Mouse (Mus musculus): ENCODE measurements around the gene Hnf4a. TPM values are rescaled to one million over a fixed set of nuclear protein-coding genes. Genes with fewer than 3 reads are reported as not detected.

Gene Hnf4a
- total and polyA plus RNA-seq, 2 experiments from 2014 or later = not detected

- 85% methylated on average over 7 of the region's 7 CpGs for WGBS
- Histone ChIP-seq H3K4me1 (ENCODE audit: insufficient read depth) (peaks cover 7% of the 10 kb centered on the region; the same call in 1 of the 2 replicates), H3K4me2 (ENCODE audit: low read depth) (no peak overlapping the region), H3K4me3 (ENCODE audit: low read depth, low read length) (no peak overlapping the region), H3K9me3 (ENCODE audit: low read length) (no peaks in the 10 kb centered on the region), H3K27ac (ENCODE audit: low read depth, low read length) (no peak overlapping the region), H3K27me3 (ENCODE audit: insufficient read depth, low read length) (no peaks in the 10 kb centered on the region), H3K9ac (no peak overlapping the region), H3K36me3 (ENCODE audit: insufficient read depth) (peaks cover 40% of the 10 kb centered on the region)
- TF ChIP-seq CTCF (IDR thresholded peaks at IDR 0.05; ENCODE audit: low read depth) = no peak
- no peak for ATAC-seq
- DNase-seq = no peak
These were observed 101.4 kb downstream of the Hnf4a start for GRCm38 (mm10) chr2:163608008-163608407.

DNA sequence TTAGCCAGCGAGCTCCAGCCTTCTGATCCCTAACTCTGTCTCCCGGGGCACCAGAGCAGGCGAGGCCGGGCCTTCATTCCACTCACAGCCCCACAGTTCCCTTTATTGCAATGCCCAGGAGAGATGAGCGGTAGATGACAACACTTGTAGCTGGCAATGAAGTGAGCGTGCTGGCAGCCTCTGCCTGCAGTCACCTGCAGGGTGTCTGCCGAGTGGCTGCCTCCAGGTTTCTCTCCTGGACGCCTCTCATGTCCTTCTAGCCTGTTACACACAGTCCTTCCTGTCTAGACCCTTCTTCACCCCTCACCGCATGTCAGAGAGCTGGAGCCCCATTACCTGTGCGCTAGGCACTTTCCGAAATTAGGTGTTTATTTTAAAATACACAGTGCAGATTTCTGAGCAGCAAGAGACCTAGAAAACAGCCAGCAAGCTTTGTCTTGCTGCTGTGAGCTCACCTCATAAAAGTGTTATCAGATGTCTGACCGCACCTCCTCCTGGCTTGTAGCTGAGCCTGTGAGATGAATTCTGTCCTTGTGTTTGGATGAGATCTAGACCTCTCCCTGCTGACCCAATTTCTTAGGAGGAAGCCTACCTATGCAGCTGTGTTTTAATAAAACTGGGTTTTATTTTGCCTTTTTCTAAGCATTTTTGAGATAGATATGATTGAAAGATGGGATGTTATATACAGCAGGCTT is 102.8 kb downstream of the Hnf4a start:
- Histone ChIP-seq H3K4me2 (ENCODE audit: low read depth) (no peak overlapping the region), H3K4me3 (ENCODE audit: low read depth, low read length) (no peak overlapping the region), H3K27me3 (ENCODE audit: insufficient read depth, low read length) (no peaks in the 10 kb centered on the region), H3K9me3 (ENCODE audit: low read length) (no peaks in the 10 kb centered on the region), H3K4me1 (ENCODE audit: insufficient read depth) (no peaks in the 10 kb centered on the region), H3K27ac (ENCODE audit: low read depth, low read length) (no peak overlapping the region), H3K36me3 (ENCODE audit: insufficient read depth) (peaks cover 52% of the 10 kb centered on the region), H3K9ac (no peak overlapping the region)
- 87% methylated on average over 12 of the region's 12 CpGs for whole genome bisulfite sequencing
- DNase-seq = no peak
- TF ChIP-seq CTCF (IDR thresholded peaks at IDR 0.05; ENCODE audit: low read depth) = no peak
- no peak for ATAC-seq

- 85% methylated on average over 9 of the region's 9 CpGs for WGBS
- H3K9ac ChIP-seq = no peak overlapping the region
- H3K4me3 ChIP-seq (ENCODE audit: low read depth, low read length) = no peak overlapping the region
- TF ChIP-seq CTCF (IDR thresholded peaks at IDR 0.05; ENCODE audit: low read depth) = no peak
- no peaks in the 10 kb centered on the region for H3K27me3 ChIP-seq (ENCODE audit: insufficient read depth, low read length)
- DNase-seq = no peak
- ATAC-seq = no peak
- no peaks in the 10 kb centered on the region for H3K9me3 ChIP-seq (ENCODE audit: low read length)
- no peak overlapping the region for H3K27ac ChIP-seq (ENCODE audit: low read depth, low read length)
- no peaks in the 10 kb centered on the region for H3K4me1 ChIP-seq (ENCODE audit: insufficient read depth)
- peaks cover 69% of the 10 kb centered on the region for H3K36me3 ChIP-seq (ENCODE audit: insufficient read depth)
- no peak overlapping the region for H3K4me2 ChIP-seq (ENCODE audit: low read depth)
These were observed 104.6 kb downstream of the Hnf4a start for GRCm38 (mm10) chr2:163611176-163611575.

DNA sequence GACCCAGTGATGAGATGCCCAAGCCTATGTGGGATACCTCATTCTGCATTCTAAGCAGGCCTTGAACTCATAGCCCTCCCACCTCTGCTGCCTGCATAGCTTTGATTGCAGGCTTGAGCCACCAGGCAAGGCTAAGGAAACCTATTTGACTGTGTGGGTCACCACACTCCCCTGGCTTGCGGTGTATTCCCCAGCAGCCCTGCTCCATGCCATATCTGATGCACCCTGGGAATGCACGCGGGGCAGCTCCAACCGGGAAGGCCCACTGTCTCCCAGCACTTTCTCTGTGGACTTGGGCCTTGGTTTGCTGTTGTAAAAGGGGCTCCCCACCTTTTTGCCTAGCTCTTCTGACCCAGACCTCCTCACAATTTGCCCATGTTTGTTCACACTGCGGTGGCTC is 106.6 kb downstream of the Hnf4a start:
- 98% methylated on average over 5 of the region's 5 CpGs for WGBS
- ATAC-seq = no peak

DNA sequence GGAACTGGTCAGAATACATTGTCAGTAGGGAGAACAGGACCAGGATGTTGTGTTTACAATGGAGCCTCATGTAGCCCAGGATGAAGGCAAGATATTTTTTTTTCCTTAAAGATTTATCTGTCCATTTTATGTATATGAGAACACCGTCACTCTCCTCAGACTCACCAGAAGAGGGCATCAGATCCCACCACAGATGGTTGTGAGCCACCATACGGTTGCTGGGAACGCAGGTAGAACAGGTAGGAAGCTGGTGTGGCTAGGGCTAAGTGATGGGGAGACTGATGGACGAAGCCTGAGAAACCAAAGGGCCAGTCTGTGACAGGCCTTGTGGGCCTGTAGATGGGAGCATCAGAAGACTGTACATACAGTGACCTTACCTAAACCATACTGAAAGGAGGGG is 107.4 kb downstream of the Hnf4a start:
- TF ChIP-seq CTCF (IDR thresholded peaks at IDR 0.05; ENCODE audit: low read depth) = no peak
- Histone ChIP-seq H3K4me1 (ENCODE audit: insufficient read depth) (no peaks in the 10 kb centered on the region), H3K4me2 (ENCODE audit: low read depth) (no peak overlapping the region), H3K27ac (ENCODE audit: low read depth, low read length) (no peak overlapping the region), H3K4me3 (ENCODE audit: low read depth, low read length) (no peak overlapping the region), H3K27me3 (ENCODE audit: insufficient read depth, low read length) (no peaks in the 10 kb centered on the region), H3K9ac (no peak overlapping the region), H3K9me3 (ENCODE audit: low read length) (no peaks in the 10 kb centered on the region), H3K36me3 (ENCODE audit: insufficient read depth) (peaks cover 83% of the 10 kb centered on the region)
- 91% methylated on average over 4 of the region's 4 CpGs for WGBS
- ATAC-seq = no peak
- no peak for DNase-seq

More for the DNA sequence above, 106.6 kb downstream of the Hnf4a start:
- no peak for DNase-seq
- H3K9ac ChIP-seq = no peak overlapping the region
- no peaks in the 10 kb centered on the region for H3K4me1 ChIP-seq (ENCODE audit: insufficient read depth)
- peaks cover 77% of the 10 kb centered on the region for H3K36me3 ChIP-seq (ENCODE audit: insufficient read depth)
- H3K27ac ChIP-seq (ENCODE audit: low read depth, low read length) = no peak overlapping the region
- no peaks in the 10 kb centered on the region for H3K9me3 ChIP-seq (ENCODE audit: low read length)
- H3K4me2 ChIP-seq (ENCODE audit: low read depth) = no peak overlapping the region
- H3K27me3 ChIP-seq (ENCODE audit: insufficient read depth, low read length) = no peaks in the 10 kb centered on the region
- no peak for TF ChIP-seq CTCF (IDR thresholded peaks at IDR 0.05; ENCODE audit: low read depth)
- H3K4me3 ChIP-seq (ENCODE audit: low read depth, low read length) = no peak overlapping the region

GRCm38 (mm10) chr2:163615401-163615800 is 108.8 kb downstream of the Hnf4a start:
- 96% methylated on average over 9 of the region's 9 CpGs for WGBS
- Histone ChIP-seq H3K9ac (no peak overlapping the region), H3K27ac (ENCODE audit: low read depth, low read length) (no peak overlapping the region), H3K36me3 (ENCODE audit: insufficient read depth) (peaks cover 89% of the 10 kb centered on the region), H3K4me1 (ENCODE audit: insufficient read depth) (no peaks in the 10 kb centered on the region), H3K4me2 (ENCODE audit: low read depth) (no peak overlapping the region), H3K9me3 (ENCODE audit: low read length) (no peaks in the 10 kb centered on the region), H3K4me3 (ENCODE audit: low read depth, low read length) (no peak overlapping the region), H3K27me3 (ENCODE audit: insufficient read depth, low read length) (no peaks in the 10 kb centered on the region)
- DNase-seq (no peak), ATAC-seq (no peak)
- no peak for TF ChIP-seq CTCF (IDR thresholded peaks at IDR 0.05; ENCODE audit: low read depth)

- TF ChIP-seq CTCF (IDR thresholded peaks at IDR 0.05; ENCODE audit: low read depth) = no peak
- Histone ChIP-seq H3K27ac (ENCODE audit: low read depth, low read length) (no peak overlapping the region), H3K27me3 (ENCODE audit: insufficient read depth, low read length) (no peaks in the 10 kb centered on the region), H3K9ac (no peak overlapping the region), H3K9me3 (ENCODE audit: low read length) (no peaks in the 10 kb centered on the region), H3K4me2 (ENCODE audit: low read depth) (no peak overlapping the region), H3K4me3 (ENCODE audit: low read depth, low read length) (no peak overlapping the region), H3K4me1 (ENCODE audit: insufficient read depth) (no peaks in the 10 kb centered on the region), H3K36me3 (ENCODE audit: insufficient read depth) (peaks cover 89% of the 10 kb centered on the region)
- ATAC-seq (no peak), DNase-seq (no peak)
- WGBS = 94% methylated on average over 4 of the region's 4 CpGs
These were observed 109.5 kb downstream of the Hnf4a start for GRCm38 (mm10) chr2:163615906-163616651.
